Mouse (Mus musculus) embryonic stem cell, embryonic (primary cell): Measurements from ENCODE around the gene Eml1.

Experiments used
- CTCF ChIA-PET, 4 experiments: fragments of 300-600 bp in 2 of 4; fragments of 350-600 bp in 2 of 4; sonication (Branson Sonifier 250); formaldehyde crosslinking; loops; one replicate each; lab custom pipeline; 2022; ENCODE audit warnings: inconsistent platforms in 2 of 4; lab: Charles Lee
- POLR2A ChIA-PET, 4 experiments: fragments of 300-600 bp in 2 of 4; fragments of 350-600 bp in 2 of 4; sonication (Branson Sonifier 250); formaldehyde crosslinking; loops; one replicate each; lab custom pipeline; 2022; ENCODE audit warnings: antibody characterized with exemption in 4 of 4, inconsistent platforms in 1 of 4; lab: Charles Lee

Gene Eml1

GRCm38 (mm10) chr12:108480704-108481365 lies 110.1 kb downstream of the Eml1 start:
- ChIA-PET CTCF (interaction anchor here in 3 of 4 experiments (0.7 to 1.5 kb wide), 6 partner anchors 10 to 195 kb away, joined by 3 to 5 read pairs (median 3); no protein-coding TSS in a partner anchor), POLR2A (interaction anchor here in 2 of 4 experiments (0.6 to 1.1 kb wide), 8 partner anchors 10 to 619 kb away, joined by 3 to 4 read pairs (median 3); no protein-coding TSS in a partner anchor)

- ChIA-PET POLR2A (interaction anchor here in 2 of 4 experiments (0.6 to 0.9 kb wide), 3 partner anchors 33 to 161 kb away, joined by 3 read pairs; no protein-coding TSS in a partner anchor), CTCF (interaction anchor here (0.6 to 2.4 kb wide), 17 partner anchors 13 to 480 kb away, joined by 3 to 29 read pairs (median 5); partner anchors contain the start of gene Cyp46a1 (in 1 of the 4))
Observed at GRCm38 (mm10) chr12:108489076-108489475, 118.3 kb downstream of the Eml1 start.

- POLR2A ChIA-PET, result no interaction called here
- CTCF ChIA-PET, result interaction anchor here (0.6 to 1.5 kb wide), 10 partner anchors 8 to 161 kb away, joined by 3 to 9 read pairs (median 3); partner anchors contain the start of genes Cyp46a1 (in 1 of the 4) and Evl (in 1 of the 4)
Observed at GRCm38 (mm10) chr12:108489741-108490140, 119.0 kb downstream of the Eml1 start.

- POLR2A ChIA-PET, result no interaction called here
- CTCF ChIA-PET, result interaction anchor here (0.6 to 1.5 kb wide), 17 partner anchors 9 to 197 kb away, joined by 3 to 6 read pairs (median 3); partner anchors contain the start of genes Cyp46a1 (in 2 of the 4) and Evl (in 1 of the 4)
Observed at GRCm38 (mm10) chr12:108490336-108490735, 119.6 kb downstream of the Eml1 start.

GRCm38 (mm10) chr12:108490954-108491353 lies 120.2 kb downstream of the Eml1 start:
- POLR2A ChIA-PET, result interaction anchor here in 1 of 4 experiments (0.6 kb wide), 1 partner anchor 25 kb away, joined by 3 read pairs; no protein-coding TSS in a partner anchor
- CTCF ChIA-PET, result interaction anchor here (0.6 to 1.2 kb wide), 20 partner anchors 9 to 274 kb away, joined by 3 to 13 read pairs (median 3); partner anchors contain the start of gene Cyp46a1 (in 1 of the 4)

GRCm38 (mm10) chr12:108494011-108494541 lies 123.3 kb downstream of the Eml1 start:
- POLR2A ChIA-PET, result interaction anchor here in 1 of 4 experiments (0.7 kb wide), 1 partner anchor 43 kb away, joined by 3 read pairs; no protein-coding TSS in a partner anchor

GRCm38 (mm10) chr12:108495455-108496235 lies 124.9 kb downstream of the Eml1 start:
- ChIA-PET POLR2A (interaction anchor here in 2 of 4 experiments (1.2 to 1.3 kb wide), 2 partner anchors 10 to 11 kb away, joined by 3 to 5 read pairs; no protein-coding TSS in a partner anchor), CTCF (interaction anchor here (0.5 to 2.6 kb wide), 10 partner anchors 8 to 960 kb away, joined by 3 to 9 read pairs (median 5); partner anchors contain the start of gene Cyp46a1 (in 2 of the 4))

More at GRCm38 (mm10) chr12:108494011-108494541, 123.3 kb downstream of the Eml1 start:
- CTCF ChIA-PET, result interaction anchor here (0.7 to 2.3 kb wide), 9 partner anchors 9 to 1447 kb away, joined by 3 to 5 read pairs (median 4); partner anchors contain the start of gene Cyp46a1 (in 1 of the 4)

GRCm38 (mm10) chr12:108503064-108503463 lies 132.3 kb downstream of the Eml1 start:
- CTCF ChIA-PET, result interaction anchor here in 3 of 4 experiments (1.0 to 1.9 kb wide), 3 partner anchors 8 to 13 kb away, joined by 3 to 7 read pairs (median 5); no protein-coding TSS in a partner anchor
- POLR2A ChIA-PET, result no interaction called here

GRCm38 (mm10) chr12:108503582-108503981 lies 132.8 kb downstream of the Eml1 start:
- ChIA-PET POLR2A (interaction anchor here in 1 of 4 experiments (1.1 kb wide), 1 partner anchor 12 kb away, joined by 3 read pairs; no protein-coding TSS in a partner anchor), CTCF (interaction anchor here in 2 of 4 experiments (0.8 to 1.4 kb wide), 3 partner anchors 10 to 140 kb away, joined by 3 to 5 read pairs (median 4); no protein-coding TSS in a partner anchor)

GRCm38 (mm10) chr12:108505846-108506245 lies 135.1 kb downstream of the Eml1 start:
- POLR2A ChIA-PET, result interaction anchor here in 2 of 4 experiments (0.7 to 1.8 kb wide), 3 partner anchors 9 to 284 kb away, joined by 3 to 8 read pairs (median 5); no protein-coding TSS in a partner anchor
- CTCF ChIA-PET, result interaction anchor here in 3 of 4 experiments (0.6 to 1.7 kb wide), 3 partner anchors 18 to 300 kb away, joined by 4 to 7 read pairs (median 6); no protein-coding TSS in a partner anchor

- ChIA-PET POLR2A (interaction anchor here in 2 of 4 experiments (0.7 to 1.8 kb wide), 4 partner anchors 9 to 173 kb away, joined by 3 to 5 read pairs (median 3); partner anchors contain the start of genes Cyp46a1 (in 1 of the 2) and Evl (in 1 of the 2)), CTCF (interaction anchor here in 3 of 4 experiments (0.6 to 1.7 kb wide), 4 partner anchors 11 to 48 kb away, joined by 3 to 6 read pairs (median 4); partner anchors contain the start of gene Evl (in 1 of the 3))
Observed at GRCm38 (mm10) chr12:108507046-108507445, 136.3 kb downstream of the Eml1 start.

- POLR2A ChIA-PET, result interaction anchor here in 1 of 4 experiments (0.6 to 1.6 kb wide), 2 partner anchors 19 to 1165 kb away, joined by 4 to 5 read pairs; no protein-coding TSS in a partner anchor
- CTCF ChIA-PET, result interaction anchor here (0.6 to 1.8 kb wide), 13 partner anchors 8 to 302 kb away, joined by 3 to 8 read pairs (median 4); no protein-coding TSS in a partner anchor
Observed at GRCm38 (mm10) chr12:108510571-108510970, 139.8 kb downstream of the Eml1 start.

GRCm38 (mm10) chr12:108511009-108511408 lies 140.3 kb downstream of the Eml1 start:
- CTCF ChIA-PET, result interaction anchor here (0.5 to 1.8 kb wide), 16 partner anchors 8 to 597 kb away, joined by 3 to 8 read pairs (median 4); no protein-coding TSS in a partner anchor
- POLR2A ChIA-PET, result interaction anchor here in 1 of 4 experiments (0.6 kb wide), 1 partner anchor 1165 kb away, joined by 4 read pairs; no protein-coding TSS in a partner anchor

GRCm38 (mm10) chr12:108515464-108515863 lies 144.7 kb downstream of the Eml1 start:
- ChIA-PET POLR2A (interaction anchor here in 3 of 4 experiments (0.6 to 1.7 kb wide), 12 partner anchors 9 to 194 kb away, joined by 3 to 10 read pairs (median 4); no protein-coding TSS in a partner anchor), CTCF (interaction anchor here (0.6 to 1.5 kb wide), 17 partner anchors 11 to 529 kb away, joined by 3 to 10 read pairs (median 3); partner anchors contain the start of genes Slc25a29 (in 1 of the 4) and Slc25a47 (in 1 of the 4))

- ChIA-PET CTCF (interaction anchor here (0.7 to 1.3 kb wide), 8 partner anchors 8 to 23 kb away, joined by 3 to 8 read pairs (median 4); no protein-coding TSS in a partner anchor), POLR2A (interaction anchor here in 2 of 4 experiments (0.7 to 1.5 kb wide), 4 partner anchors 34 to 230 kb away, joined by 3 read pairs; no protein-coding TSS in a partner anchor)
Observed at GRCm38 (mm10) chr12:108519374-108519773, 148.6 kb downstream of the Eml1 start.

GRCm38 (mm10) chr12:108529214-108529613 lies 158.5 kb downstream of the Eml1 start:
- ChIA-PET POLR2A (interaction anchor here in 3 of 4 experiments (0.6 to 2.9 kb wide), 10 partner anchors 8 to 693 kb away, joined by 3 to 10 read pairs (median 3); partner anchors contain the start of gene Evl (in 1 of the 3)), CTCF (interaction anchor here (0.5 to 4.7 kb wide), 44 partner anchors 8 to 543 kb away, joined by 3 to 39 read pairs (median 4); partner anchors contain the start of genes Cyp46a1 (in 2 of the 4) and Evl (in 1 of the 4))
